Mouse (Mus musculus) midbrain, postnatal 0 days (tissue): ENCODE results near the gene Mtmr3. TPM values are rescaled to one million over a fixed set of nuclear protein-coding genes. Genes with fewer than 3 reads are reported as not detected.

Experiments
- ATAC-seq: fragments of 200-750 bp; cut with Nextera tagmentation; 2 replicates; pipeline ENCODE4 v1.8.0; 2017; ENCODE audit warnings: moderate number of reproducible peaks, mild to moderate bottlenecking, moderate TSS enrichment, moderate library complexity; ENCODE audit not compliant: low FRiP score
- DNase-seq: peaks from one replicate; pipeline ENCODE4 v3.0.0-alpha.2; 2015; ENCODE audit warnings: low spot score
- H3K27ac ChIP-seq: fragments of 300-500 bp; sonication (generic); 2 replicates; pipeline ENCODE4 v1.5.1; 2014; ENCODE audit warnings: low read depth, mild to moderate bottlenecking, low read length, mixed read lengths
- H3K27me3 ChIP-seq: fragments of 300-500 bp; sonication (generic); 2 replicates; pipeline ENCODE4 v1.6.1; 2014; ENCODE audit warnings: low read length, control low read depth, mixed read lengths; ENCODE audit not compliant: insufficient read depth
- H3K36me3 ChIP-seq: fragments of 300-500 bp; sonication (generic); 2 replicates; pipeline ENCODE4 v1.6.1; 2014; ENCODE audit warnings: low read length, control low read depth, mixed read lengths; ENCODE audit not compliant: insufficient read depth
- H3K4me1 ChIP-seq: fragments of 300-500 bp; sonication (generic); 2 replicates; pipeline ENCODE4 v1.6.1; 2014; ENCODE audit warnings: mild to moderate bottlenecking, control low read depth, antibody characterized with exemption, low read length, mixed read lengths; ENCODE audit not compliant: insufficient read depth
- H3K4me2 ChIP-seq: fragments of 300-500 bp; sonication (generic); 2 replicates; pipeline ENCODE4 v1.6.1; 2014; ENCODE audit warnings: low read depth, mild to moderate bottlenecking, low read length, mixed read lengths; ENCODE audit not compliant: poor library complexity, severe bottlenecking
- H3K4me3 ChIP-seq: fragments of 300-500 bp; sonication (generic); 2 replicates; pipeline ENCODE4 v1.5.1; 2014; ENCODE audit warnings: low read depth, mild to moderate bottlenecking, low read length, moderate library complexity
- H3K9ac ChIP-seq: fragments of 300-500 bp; sonication (generic); replicated peaks from 2 replicates; pipeline ENCODE4 v1.6.1; 2014; ENCODE audit warnings: mild to moderate bottlenecking, low read length, moderate library complexity, mixed read lengths; ENCODE audit not compliant: poor library complexity, severe bottlenecking
- H3K9me3 ChIP-seq: fragments of 300-500 bp; sonication (generic); 2 replicates; pipeline ENCODE4 v1.6.1; 2016; ENCODE audit warnings: low read length, control low read depth
- CTCF ChIP-seq: IDR thresholded peaks from 2 replicates; pipeline ENCODE4 v1.5.1; 2016; ENCODE audit warnings: antibody characterized with exemption, mild to moderate bottlenecking
- WGBS: fragments of 180-500 bp; shearing (Covaris S2); extraction: QIAGEN DNeasy Blood & Tissue Kit; methylation state at CpG from one replicate; pipeline ENCODE4 v1.1.7; 2014; 5-methylcytosine and 5-hydroxymethylcytosine counted together
- polyA plus RNA-seq: library from polyadenylated mRNA; unstranded; fragments of >200 nt; fragmentation: Nextera tagmentation; extraction: Ambion mirVana; gene quantifications from 2 replicates; pipeline ENCODE4 v1.2.1, GENCODE M21; 2015
- total RNA-seq: library from RNA; depleted of rRNA; stranded (reverse); fragments of >200 nt; gene quantifications from 2 replicates; pipeline ENCODE4 v1.2.3, GENCODE M21; 2014

Gene Mtmr3
- total and polyA plus RNA-seq, 2 experiments from 2014 or later, result 28.5 to 93.5 TPM

- ATAC-seq (no peak), DNase-seq (no peak)
- Histone ChIP-seq H3K4me3 (no peak overlapping the region), H3K4me2 (no peak overlapping the region), H3K9me3 (no peaks in the 10 kb centered on the region), H3K4me1 (no peaks in the 10 kb centered on the region), H3K27me3 (no peaks in the 10 kb centered on the region), H3K9ac (no peak overlapping the region), H3K27ac (no peak overlapping the region), H3K36me3 (no peaks in the 10 kb centered on the region)
- no peak for TF ChIP-seq CTCF
- 81% methylated on average over 4 of the region's 4 CpGs for WGBS
Measured at GRCm38 (mm10) chr11:4571491-4571901, 23.2 kb downstream of the Mtmr3 start.

GRCm38 (mm10) chr11:4566333-4566732 lies 28.3 kb downstream of the Mtmr3 start:
- Histone ChIP-seq H3K4me2 (no peak overlapping the region), H3K36me3 (no peaks in the 10 kb centered on the region), H3K27me3 (no peaks in the 10 kb centered on the region), H3K4me1 (no peaks in the 10 kb centered on the region), H3K4me3 (no peak overlapping the region), H3K9ac (no peak overlapping the region), H3K9me3 (no peaks in the 10 kb centered on the region), H3K27ac (no peak overlapping the region)
- DNase-seq (no peak), ATAC-seq (no peak)
- no peak for TF ChIP-seq CTCF
- WGBS, result 95% methylated on average over 6 of the region's 6 CpGs

GRCm38 (mm10) chr11:4565545-4565944 lies 29.1 kb downstream of the Mtmr3 start:
- no peaks in the 10 kb centered on the region for H3K36me3 ChIP-seq
- no peak for ATAC-seq
- TF ChIP-seq CTCF, result no peak
- no peaks in the 10 kb centered on the region for H3K4me1 ChIP-seq
- no peak overlapping the region for H3K4me3 ChIP-seq
- no peak overlapping the region for H3K4me2 ChIP-seq
- H3K27ac ChIP-seq, result no peak overlapping the region
- H3K9ac ChIP-seq, result no peak overlapping the region
- no peak for DNase-seq
- WGBS, result 79% methylated on average over 2 of the region's 2 CpGs
- no peaks in the 10 kb centered on the region for H3K27me3 ChIP-seq
- no peaks in the 10 kb centered on the region for H3K9me3 ChIP-seq

- 88% methylated on average over 2 of the region's 2 CpGs for WGBS
- no peaks in the 10 kb centered on the region for H3K4me1 ChIP-seq
- H3K27ac ChIP-seq, result no peak overlapping the region
- DNase-seq, result no peak
- H3K9ac ChIP-seq, result no peak overlapping the region
- no peak overlapping the region for H3K4me3 ChIP-seq
- ATAC-seq, result no peak
- H3K27me3 ChIP-seq, result no peaks in the 10 kb centered on the region
- H3K9me3 ChIP-seq, result no peaks in the 10 kb centered on the region
- no peak for TF ChIP-seq CTCF
- H3K36me3 ChIP-seq, result no peaks in the 10 kb centered on the region
- H3K4me2 ChIP-seq, result no peak overlapping the region
Measured at GRCm38 (mm10) chr11:4553274-4554063, 41.2 kb downstream of the Mtmr3 start.

GRCm38 (mm10) chr11:4547569-4547968 lies 47.1 kb downstream of the Mtmr3 start:
- DNase-seq (no peak), ATAC-seq (no peak)
- no peak for TF ChIP-seq CTCF
- H3K36me3 ChIP-seq, result no peaks in the 10 kb centered on the region
- H3K4me3 ChIP-seq, result no peak overlapping the region
- no peak overlapping the region for H3K9ac ChIP-seq
- no peaks in the 10 kb centered on the region for H3K9me3 ChIP-seq
- H3K27me3 ChIP-seq, result no peaks in the 10 kb centered on the region
- 95% methylated on average over 4 of the region's 4 CpGs for WGBS
- no peak overlapping the region for H3K27ac ChIP-seq
- H3K4me2 ChIP-seq, result no peak overlapping the region
- no peaks in the 10 kb centered on the region for H3K4me1 ChIP-seq

GRCm38 (mm10) chr11:4545976-4546375 lies 48.7 kb downstream of the Mtmr3 start:
- WGBS, result 81% methylated on average over 3 of the region's 3 CpGs
- DNase-seq (no peak), ATAC-seq (no peak)
- TF ChIP-seq CTCF, result no peak
- Histone ChIP-seq H3K27ac (no peak overlapping the region), H3K9me3 (no peaks in the 10 kb centered on the region), H3K9ac (no peak overlapping the region), H3K4me2 (no peak overlapping the region), H3K4me3 (no peak overlapping the region), H3K4me1 (no peaks in the 10 kb centered on the region), H3K36me3 (no peaks in the 10 kb centered on the region), H3K27me3 (no peaks in the 10 kb centered on the region)
